Mouse (Mus musculus) right cerebral cortex, adult 18-20 months (tissue): ENCODE data around the gene Gstp1.
"Not testable (repeated sequence)": the region's sequence is repeated elsewhere in the genome, so short reads cannot be mapped to it uniquely, and the experiment has no call there.

ENCODE experiments used
- DNase-seq: peaks from one replicate; pipeline ENCODE4 v3.0.0; 2022; ENCODE audit warnings: mixed read lengths

The Gstp1 gene

DNA sequence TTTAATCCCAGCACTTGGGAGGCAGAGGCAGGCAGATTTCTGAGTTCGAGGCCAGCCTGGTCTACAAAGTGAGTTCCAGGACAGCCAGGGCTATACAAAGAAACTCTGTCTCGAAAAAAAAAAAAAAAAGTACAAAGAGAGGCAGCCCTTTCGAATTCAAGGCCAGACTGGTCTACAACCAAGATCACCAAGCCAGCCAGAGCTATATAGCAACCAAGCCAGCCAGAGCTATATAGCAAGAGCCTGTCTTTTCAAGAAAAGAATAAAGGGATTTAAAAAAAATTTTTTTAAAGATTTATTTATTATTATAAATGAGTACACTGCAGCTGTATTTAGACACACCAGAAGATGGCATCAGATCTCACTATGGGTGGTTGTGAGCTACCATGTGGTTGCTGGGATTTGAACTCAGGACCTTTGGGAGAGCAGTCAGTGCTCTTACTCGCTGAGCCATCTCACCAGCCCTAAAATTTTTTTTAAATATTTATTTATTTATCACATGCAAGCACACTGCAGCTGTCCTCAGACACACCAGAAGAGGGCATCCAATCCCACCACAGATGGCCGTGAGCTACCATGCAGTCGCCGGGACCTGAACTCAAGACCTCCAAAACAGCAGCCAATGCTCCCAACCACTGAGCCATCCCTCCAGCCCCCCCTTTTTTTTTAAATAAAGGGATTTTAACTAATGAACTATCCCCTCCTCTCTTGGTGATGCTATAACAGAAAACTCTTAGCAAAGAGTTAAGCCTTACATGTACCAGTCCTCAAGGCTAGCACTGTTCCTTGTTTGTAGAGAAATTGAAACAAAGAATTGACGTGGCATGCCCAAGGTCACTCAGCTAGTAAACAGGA, 22.5 kb upstream of the Gstp1 start:
- DNase-seq: not testable (repeated sequence)

DNA sequence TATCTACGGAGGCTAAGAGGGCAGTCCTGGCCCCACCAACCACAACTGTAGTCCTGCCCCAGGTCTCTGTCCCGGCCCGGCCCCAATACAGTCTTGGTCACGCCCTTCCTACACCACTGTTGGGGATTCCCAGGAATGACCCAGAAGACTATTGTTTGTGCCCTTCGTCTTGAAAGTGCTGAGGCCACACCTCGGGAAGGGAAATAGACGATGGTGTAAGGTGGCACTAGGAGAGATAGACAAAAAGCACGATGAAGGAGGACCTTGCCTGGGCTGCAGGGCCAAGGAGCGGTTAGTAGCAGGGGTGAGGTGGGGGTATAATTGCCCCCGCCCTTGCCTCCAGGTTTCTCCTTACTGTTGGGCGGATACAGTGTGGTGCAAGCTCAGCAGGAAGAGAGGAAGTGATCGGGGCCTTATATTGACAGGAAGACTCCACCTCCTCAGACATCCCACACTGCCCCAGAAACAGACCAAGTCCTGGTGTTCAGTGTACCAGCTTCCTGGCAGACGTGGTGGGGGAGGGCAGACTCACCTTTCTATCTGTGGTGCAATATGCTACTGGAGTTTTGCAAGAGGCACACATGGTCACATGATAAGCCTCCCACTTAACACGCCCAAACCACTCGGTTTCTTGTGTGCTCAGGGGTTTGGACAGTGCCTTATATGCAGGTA, 21.4 kb upstream of the Gstp1 start, which contains the start of gene Gstp3:
Gstp3 (minus strand) TSS at position 501 of the 672 bp plus-strand sequence.
- DNase-seq: no peak

DNA sequence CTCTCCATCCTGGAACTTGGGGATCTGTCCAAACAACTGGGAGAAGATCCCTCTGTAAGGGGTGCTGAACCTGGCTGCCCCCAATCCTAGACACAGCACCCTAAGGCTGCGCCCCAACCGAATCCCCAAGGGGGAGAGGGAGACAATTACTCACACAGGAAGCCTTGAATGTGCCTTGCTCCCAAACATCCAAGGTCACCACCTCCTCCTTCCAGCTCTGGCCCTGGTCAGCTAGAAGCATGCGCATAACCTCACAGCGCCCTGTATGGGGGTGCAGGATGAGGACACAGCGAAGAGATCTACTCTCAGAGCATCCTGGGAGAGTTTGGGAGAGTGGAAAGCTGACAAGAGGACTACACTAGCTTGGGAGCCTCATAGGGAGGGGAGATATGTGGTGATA, 20.8 kb upstream of the Gstp1 start:
- no peak for DNase-seq

DNA sequence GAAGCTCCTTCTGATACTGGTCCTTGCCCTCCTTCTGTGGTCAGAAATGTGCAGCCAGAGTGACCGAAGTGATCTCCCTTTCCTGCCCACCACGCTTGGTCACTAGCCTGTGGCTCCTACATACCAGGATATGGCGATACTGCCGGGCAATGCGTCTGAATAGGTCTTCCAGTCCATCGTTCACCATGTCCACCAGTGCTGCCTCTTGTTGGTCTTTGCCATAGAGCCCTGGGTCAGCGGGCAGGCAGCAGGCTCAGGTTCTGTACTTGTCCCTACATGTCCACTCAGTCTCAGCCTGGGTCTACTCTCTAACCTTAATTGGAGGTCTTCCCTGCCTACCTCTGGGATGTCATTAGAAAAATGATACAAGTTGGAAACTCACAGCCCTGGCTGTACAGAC, 20.2 kb upstream of the Gstp1 start:
- DNase-seq: no peak

DNA sequence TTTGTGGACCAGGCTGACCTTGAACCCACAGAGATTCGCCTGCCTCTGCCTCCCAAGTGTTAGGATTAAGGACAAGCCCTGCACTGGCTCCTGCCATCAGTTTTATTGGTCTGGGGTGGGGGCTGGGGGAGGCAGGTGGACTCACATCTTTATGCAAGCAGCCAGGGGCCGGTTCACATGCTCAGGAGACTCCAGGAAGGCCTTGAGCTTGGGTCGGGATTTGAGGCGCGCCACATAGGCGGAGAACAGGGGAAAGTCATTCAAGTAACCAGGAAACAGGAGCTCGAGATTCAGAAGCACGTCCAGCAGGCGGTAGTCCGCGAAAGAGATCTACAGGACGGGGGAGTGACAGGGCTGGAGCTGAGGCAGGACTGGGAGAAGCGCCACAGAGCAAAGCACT, 19.6 kb upstream of the Gstp1 start:
- DNase-seq: no peak

GRCm38 (mm10) chr19:4056727-4057126, 18.9 kb upstream of the Gstp1 start:
- DNase-seq: no peak

- no peak for DNase-seq
Observed at GRCm38 (mm10) chr19:4055947-4056693, 18.3 kb upstream of the Gstp1 start.

DNA sequence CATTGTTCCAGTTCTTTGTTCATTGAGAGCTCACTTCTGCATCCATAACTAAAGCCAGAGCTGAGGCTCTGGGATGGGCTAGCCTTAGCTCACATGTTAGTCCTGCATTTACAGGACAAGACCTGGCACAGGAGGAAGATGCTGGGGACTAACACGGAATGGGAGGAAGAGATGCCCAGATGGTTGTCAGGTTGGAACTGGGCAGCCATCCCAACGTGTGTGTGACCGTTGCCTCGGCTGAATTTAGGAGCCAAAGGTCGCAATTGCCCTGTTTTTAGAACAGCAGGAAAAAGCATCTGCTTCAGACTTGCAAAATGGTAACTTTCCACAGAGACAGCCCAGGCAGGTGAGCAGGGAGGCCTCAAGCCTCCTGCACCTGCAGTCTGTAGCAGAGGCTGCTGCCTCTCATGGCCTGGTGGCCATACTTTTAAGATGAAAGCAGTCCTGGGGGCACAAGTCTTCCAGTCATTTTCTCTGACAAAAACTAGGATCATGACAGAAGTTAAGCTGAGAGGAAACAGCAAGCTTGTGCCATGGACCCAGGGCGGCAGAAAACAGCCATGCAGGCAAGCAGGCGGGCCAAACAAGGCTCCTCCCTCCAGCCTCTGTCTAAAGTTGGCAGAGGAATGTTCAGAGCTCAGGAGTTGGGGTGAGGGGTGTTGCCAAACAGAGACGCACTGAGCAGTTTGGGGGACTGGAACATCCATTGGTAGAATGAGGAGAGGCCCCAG, 17.6 kb upstream of the Gstp1 start:
- no peak for DNase-seq

GRCm38 (mm10) chr19:4054613-4055012, 16.8 kb upstream of the Gstp1 start:
- no peak for DNase-seq

DNA sequence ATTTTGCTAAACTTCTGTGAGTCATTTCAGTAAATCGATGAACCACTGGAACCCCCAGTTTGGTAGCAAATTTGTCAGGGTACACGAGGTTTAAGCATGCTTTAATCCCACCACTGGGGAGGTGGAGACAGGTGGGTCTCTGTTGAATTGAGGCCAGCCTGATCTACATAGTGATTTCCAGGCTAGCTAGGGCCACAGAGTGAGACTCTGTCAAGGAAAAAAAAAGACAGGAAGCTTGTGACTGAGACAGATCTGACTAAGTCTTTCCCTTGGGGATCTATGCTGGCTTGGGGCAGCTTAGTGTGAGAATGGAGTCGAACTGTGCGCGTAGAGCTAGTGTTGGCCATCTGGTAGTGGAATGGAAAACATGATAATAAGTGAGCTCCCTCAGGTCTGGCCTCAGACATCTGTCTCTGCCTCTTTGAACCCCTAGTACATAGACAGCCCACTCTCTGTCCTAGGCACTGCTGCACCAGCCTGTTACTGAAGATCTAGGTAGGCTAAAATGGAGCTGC, 14.8 kb upstream of the Gstp1 start:
- no peak for DNase-seq

GRCm38 (mm10) chr19:4051741-4052515, 14.1 kb upstream of the Gstp1 start:
- DNase-seq: no peak

DNA sequence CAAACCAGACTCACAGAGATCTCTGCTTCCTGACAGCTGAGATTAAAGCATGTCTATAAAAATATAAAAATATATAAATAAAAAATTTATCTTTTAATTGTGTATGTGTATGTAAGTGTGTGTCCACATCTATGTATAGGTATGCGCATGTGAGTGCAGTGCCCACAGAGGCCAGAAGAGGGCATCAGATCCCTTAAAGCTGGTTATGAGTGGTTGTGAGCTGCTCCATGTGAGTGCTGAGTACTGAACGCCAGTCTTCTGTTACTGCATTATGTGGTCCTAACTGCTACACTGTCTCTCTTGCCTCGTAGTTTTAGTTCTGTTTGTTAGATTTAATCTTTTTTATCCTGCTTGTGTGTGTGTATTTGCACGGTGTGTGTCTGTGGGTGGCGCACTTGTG, 13.2 kb upstream of the Gstp1 start:
- no peak for DNase-seq

GRCm38 (mm10) chr19:4049069-4049468, 11.3 kb upstream of the Gstp1 start:
- not testable (repeated sequence) for DNase-seq

DNA sequence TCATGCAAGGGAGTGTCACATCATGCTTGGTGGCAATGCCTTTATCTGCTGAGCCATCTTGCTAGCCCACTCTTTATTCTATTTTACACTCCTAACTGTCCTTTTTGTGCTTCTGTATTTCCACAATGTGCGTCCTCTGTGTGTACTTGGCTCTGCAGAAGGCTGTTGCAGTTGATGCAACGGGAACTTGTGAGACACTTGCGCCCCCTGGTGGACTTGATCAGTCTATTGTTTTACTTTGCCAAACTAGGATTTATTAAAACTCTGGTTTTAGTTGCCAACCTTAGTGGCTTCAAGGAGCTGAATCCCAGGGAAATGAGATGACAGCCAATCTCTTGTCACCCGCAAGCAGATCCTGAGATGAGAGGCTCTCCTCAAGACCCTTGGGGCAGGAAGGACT, 10.1 kb upstream of the Gstp1 start:
- peak; percentile 63 for DNase-seq

DNA sequence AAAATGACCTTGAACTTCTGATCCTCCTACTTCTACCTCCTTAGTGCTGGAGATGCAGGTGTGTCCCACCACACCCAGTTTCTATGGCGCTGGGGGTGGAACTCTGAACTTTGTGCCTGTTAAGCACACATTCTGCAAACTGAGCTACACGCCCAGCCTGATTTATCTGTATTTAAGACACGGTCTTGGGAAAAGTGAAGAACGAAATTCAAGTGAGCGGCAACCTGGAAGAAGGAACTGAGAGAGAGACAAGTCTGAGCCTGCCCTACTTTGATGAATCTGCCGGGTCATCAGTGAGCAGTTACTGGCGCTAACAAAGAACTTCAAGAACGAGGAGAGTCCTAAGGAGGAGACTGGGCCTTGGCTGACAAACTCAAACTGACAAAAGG, 9.1 kb upstream of the Gstp1 start:
- DNase-seq: no peak

- peak; percentile 91 for DNase-seq
Observed at GRCm38 (mm10) chr19:4045966-4046865, 8.4 kb upstream of the Gstp1 start, which contains the start of gene Gstp2. Gene Gstp2, minus strand, starts transcription at chr19:4046023.

GRCm38 (mm10) chr19:4044109-4044508, 6.3 kb upstream of the Gstp1 start:
- DNase-seq: not testable (repeated sequence)

GRCm38 (mm10) chr19:4042124-4042523, 4.3 kb upstream of the Gstp1 start:
- no peak for DNase-seq

- not testable (repeated sequence) for DNase-seq
Observed at GRCm38 (mm10) chr19:4041500-4041899, 3.7 kb upstream of the Gstp1 start.

- not testable (repeated sequence) for DNase-seq
Observed at GRCm38 (mm10) chr19:4040941-4041340, 3.2 kb upstream of the Gstp1 start.
